Mouse (Mus musculus) testis, adult 2 months (tissue): ENCODE measurements around the gene Cnot6.

Experiments used
- CTCF ChIP-seq: fragments of 200-500 bp; IDR thresholded peaks from 2 replicates; pipeline ENCODE4 v1.5.1; 2012; ENCODE audit warnings: low read depth, mild to moderate bottlenecking, inconsistent platforms, low read length, moderate library complexity; ENCODE audit not compliant: control insufficient read depth, insufficient read depth, insufficient replicate concordance
- POLR2A ChIP-seq: fragments of 200-500 bp; IDR thresholded peaks from 2 replicates; pipeline ENCODE4 v1.6.1; 2012; ENCODE audit warnings: low read depth, mild to moderate bottlenecking, inconsistent platforms, low read length, moderate library complexity; ENCODE audit not compliant: control insufficient read depth

- TF ChIP-seq CTCF (no peak), POLR2A (no peak)
These were observed 78.4 kb downstream of the Cnot6 start for GRCm38 (mm10) chr11:49634101-49634500.
